Mouse (Mus musculus): ENCODE results near the gene Xpo6.

GRCm38 (mm10) chr7:126057332-126057914 is 142.9 kb downstream of the Xpo6 start:
- TF ChIP-seq POLR2A (IDR thresholded peaks at IDR 0.05; ENCODE audit: extremely low read depth, insufficient read depth, low read length) (no peak), CTCF (IDR thresholded peaks at IDR 0.05; ENCODE audit: extremely low read depth, insufficient read depth, low read length) (no peak)
